Mouse (Mus musculus) lung, postnatal 0 days (tissue): Measurements from ENCODE around the gene Mindy2. TPM values are rescaled to one million over a fixed set of nuclear protein-coding genes. Genes with fewer than 3 reads are reported as not detected.
A peak's percentile ranks its signal among the peaks of the same experiment; 100 is the strongest.

Experiments
- ATAC-seq: fragments of 200-750 bp; cut with Nextera tagmentation; 2 replicates; pipeline ENCODE4 v1.8.0; 2017; ENCODE audit warnings: moderate library complexity
- DNase-seq: peaks from one replicate; pipeline ENCODE4 v3.0.0-alpha.2; 2016; ENCODE audit warnings: low spot score
- H3K27ac ChIP-seq: fragments of 300-500 bp; sonication (generic); 2 replicates; pipeline ENCODE4 v1.5.1; 2014; ENCODE audit warnings: antibody characterized with exemption, mild to moderate bottlenecking, low read length, mixed read lengths
- H3K27me3 ChIP-seq: fragments of 300-500 bp; sonication (generic); replicated peaks from 2 replicates; pipeline ENCODE4 v1.6.1; 2014; ENCODE audit warnings: low read length, mixed read lengths; ENCODE audit not compliant: insufficient read depth
- H3K36me3 ChIP-seq: fragments of 300-500 bp; sonication (generic); 2 replicates; pipeline ENCODE4 v1.6.1; 2014; ENCODE audit warnings: low read length, mixed read lengths; ENCODE audit not compliant: insufficient read depth
- H3K4me1 ChIP-seq: fragments of 300-500 bp; sonication (generic); 2 replicates; pipeline ENCODE4 v1.6.1; 2014; ENCODE audit warnings: antibody characterized with exemption, low read depth, low read length, mixed read lengths; ENCODE audit not compliant: insufficient read depth
- H3K4me2 ChIP-seq: fragments of 300-500 bp; sonication (generic); replicated peaks from 2 replicates; pipeline ENCODE4 v1.6.1; 2014; ENCODE audit warnings: low read depth, mild to moderate bottlenecking, low read length, moderate library complexity, mixed read lengths
- H3K4me3 ChIP-seq: fragments of 300-500 bp; sonication (generic); 2 replicates; pipeline ENCODE4 v1.5.1; 2014; ENCODE audit warnings: low read depth, low read length
- H3K9ac ChIP-seq: fragments of 300-500 bp; sonication (generic); replicated peaks from 2 replicates; pipeline ENCODE4 v1.6.1; 2014; ENCODE audit warnings: low read depth, mild to moderate bottlenecking
- H3K9me3 ChIP-seq: fragments of 300-500 bp; sonication (generic); 2 replicates; pipeline ENCODE4 v1.6.1; 2016; ENCODE audit warnings: low read length, mixed read lengths
- CTCF ChIP-seq: IDR thresholded peaks from 2 replicates; pipeline ENCODE4 v1.5.1; 2016; ENCODE audit warnings: antibody characterized with exemption, mild to moderate bottlenecking
- EP300 ChIP-seq: IDR thresholded peaks from 2 replicates; pipeline ENCODE4 v1.6.1; 2016; ENCODE audit warnings: antibody characterized with exemption, mild to moderate bottlenecking, control low read depth
- WGBS: fragments of 180-500 bp; shearing (Covaris S2); extraction: QIAGEN DNeasy Blood & Tissue Kit; methylation state at CpG from one replicate; pipeline ENCODE4 v1.1.7; 2014; 5-methylcytosine and 5-hydroxymethylcytosine counted together
- polyA plus RNA-seq: library from polyadenylated mRNA; unstranded; fragments of >200 nt; fragmentation: Nextera tagmentation; extraction: Ambion mirVana; gene quantifications from 2 replicates; pipeline ENCODE4 v1.2.1, GENCODE M21; 2015

Gene Mindy2
- polyA plus RNA-seq, 1 experiment from 2014 or later: 18.9 TPM

- Histone ChIP-seq H3K27ac (no peak overlapping the region), H3K9ac (no peak overlapping the region), H3K27me3 (no peaks in the 10 kb centered on the region), H3K4me3 (no peak overlapping the region), H3K9me3 (no peaks in the 10 kb centered on the region), H3K4me1 (no peaks in the 10 kb centered on the region), H3K4me2 (no peak overlapping the region), H3K36me3 (no peaks in the 10 kb centered on the region)
- ATAC-seq: no peak
- WGBS: 92% methylated on average over 1 of the region's 1 CpGs
- no peak for TF ChIP-seq CTCF
- TF ChIP-seq EP300: no peak
- DNase-seq: no peak
These were observed 6.0 kb downstream of the Mindy2 start for GRCm38 (mm10) chr9:70650994-70651393.

GRCm38 (mm10) chr9:70650260-70650659 lies 6.7 kb downstream of the Mindy2 start:
- no peaks in the 10 kb centered on the region for H3K27me3 ChIP-seq
- H3K36me3 ChIP-seq: no peaks in the 10 kb centered on the region
- WGBS: 82% methylated on average over 2 of the region's 2 CpGs
- no peak for TF ChIP-seq CTCF
- H3K9me3 ChIP-seq: no peaks in the 10 kb centered on the region
- no peak overlapping the region for H3K27ac ChIP-seq
- no peak overlapping the region for H3K9ac ChIP-seq
- ATAC-seq: no peak
- no peaks in the 10 kb centered on the region for H3K4me1 ChIP-seq
- no peak overlapping the region for H3K4me3 ChIP-seq
- DNase-seq: no peak
- no peak overlapping the region for H3K4me2 ChIP-seq

GRCm38 (mm10) chr9:70636748-70637147 lies 20.2 kb downstream of the Mindy2 start:
- ATAC-seq: no peak
- no peak overlapping the region for H3K9ac ChIP-seq
- no peak overlapping the region for H3K27ac ChIP-seq
- no peak overlapping the region for H3K4me2 ChIP-seq
- H3K4me1 ChIP-seq: no peaks in the 10 kb centered on the region
- no peak overlapping the region for H3K4me3 ChIP-seq
- no peak for TF ChIP-seq EP300
- no peak for TF ChIP-seq CTCF
- no peaks in the 10 kb centered on the region for H3K27me3 ChIP-seq
- H3K9me3 ChIP-seq: no peaks in the 10 kb centered on the region
- H3K36me3 ChIP-seq: no peaks in the 10 kb centered on the region
- no peak for DNase-seq
- 83% methylated on average over 2 of the region's 2 CpGs for WGBS

GRCm38 (mm10) chr9:70631665-70632064 lies 25.3 kb downstream of the Mindy2 start:
- TF ChIP-seq EP300 (peak; percentile 96), CTCF (no peak)
- WGBS: 18% methylated on average over 5 of the region's 5 CpGs
- Histone ChIP-seq H3K27me3 (no peaks in the 10 kb centered on the region), H3K27ac (no peak overlapping the region), H3K4me2 (no peak overlapping the region), H3K4me3 (no peak overlapping the region), H3K36me3 (no peaks in the 10 kb centered on the region), H3K9ac (no peak overlapping the region), H3K9me3 (no peaks in the 10 kb centered on the region), H3K4me1 (no peaks in the 10 kb centered on the region)
- ATAC-seq (peak; percentile 82), DNase-seq (peak; percentile 76)

GRCm38 (mm10) chr9:70629711-70630110 lies 27.3 kb downstream of the Mindy2 start:
- no peak overlapping the region for H3K9ac ChIP-seq
- ATAC-seq: no peak

GRCm38 (mm10) chr9:70611026-70611673 lies 45.8 kb downstream of the Mindy2 start:
- 43% methylated on average over 3 of the region's 3 CpGs for WGBS
- Histone ChIP-seq H3K4me3 (no peak overlapping the region), H3K4me2 (no peak overlapping the region), H3K27me3 (no peaks in the 10 kb centered on the region), H3K27ac (no peak overlapping the region), H3K9ac (no peak overlapping the region), H3K4me1 (no peaks in the 10 kb centered on the region), H3K36me3 (peaks cover 9% of the 10 kb centered on the region; the same call in 1 of the 2 replicates), H3K9me3 (no peaks in the 10 kb centered on the region)
- TF ChIP-seq CTCF (no peak), EP300 (no peak)
- DNase-seq (no peak), ATAC-seq (no peak)

More at GRCm38 (mm10) chr9:70629711-70630110, 27.3 kb downstream of the Mindy2 start:
- WGBS: 70% methylated on average over 2 of the region's 2 CpGs
- no peak overlapping the region for H3K4me2 ChIP-seq
- H3K36me3 ChIP-seq: 0 out of 2 replicates have a peak, but pooled peaks cover 2% of the 10 kb centered on the region
- no peak for DNase-seq
- no peaks in the 10 kb centered on the region for H3K4me1 ChIP-seq
- no peak for TF ChIP-seq CTCF
- no peak overlapping the region for H3K27ac ChIP-seq
- no peaks in the 10 kb centered on the region for H3K9me3 ChIP-seq
- H3K27me3 ChIP-seq: no peaks in the 10 kb centered on the region
- H3K4me3 ChIP-seq: no peak overlapping the region
